Mouse (Mus musculus): Measurements from ENCODE around the gene Plxna2.

GRCm38 (mm10) chr1:194747258-194747657 is 129.2 kb downstream of the Plxna2 start:
- TF ChIP-seq POLR2A (IDR thresholded peaks at IDR 0.05; ENCODE audit: control insufficient read depth, extremely low read depth, insufficient read depth, low read length, poor library complexity) (no peak), CTCF (IDR thresholded peaks at IDR 0.05; ENCODE audit: borderline replicate concordance, control insufficient read depth, extremely low read depth, insufficient read depth, low read length, poor library complexity) (no peak)
